Mouse (Mus musculus) megakaryocyte, adult 5-6 weeks (primary cell): Measurements from ENCODE around the gene Lrig1. TPM values are rescaled to one million over a fixed set of nuclear protein-coding genes. Genes with fewer than 3 reads are reported as not detected.

Experiments
- ATAC-seq: 2 replicates; pipeline ENCODE4 v1.8.0; 2016; ENCODE audit warnings: mild to moderate bottlenecking, inconsistent platforms; ENCODE audit not compliant: poor library complexity, severe bottlenecking
- total RNA-seq, 2 experiments: library from RNA; stranded (forward) in 1 of 2; stranded (reverse) in 1 of 2; fragments of 153-499, 151-499 nt in 1 of 2; fragments of 221-1000, 200-1000 nt in 1 of 2; gene quantifications; 2 replicates each; pipeline versions ENCODE4 v1.2.3 to v1.2.4; 2015 to 2017

The Lrig1 gene
- total RNA-seq, 2 experiments from 2014 or later = 0.04 TPM; not detected in 1

GRCm38 (mm10) chr6:94625896-94626295, 74.1 kb downstream of the Lrig1 start:
- ATAC-seq = no peak

DNA sequence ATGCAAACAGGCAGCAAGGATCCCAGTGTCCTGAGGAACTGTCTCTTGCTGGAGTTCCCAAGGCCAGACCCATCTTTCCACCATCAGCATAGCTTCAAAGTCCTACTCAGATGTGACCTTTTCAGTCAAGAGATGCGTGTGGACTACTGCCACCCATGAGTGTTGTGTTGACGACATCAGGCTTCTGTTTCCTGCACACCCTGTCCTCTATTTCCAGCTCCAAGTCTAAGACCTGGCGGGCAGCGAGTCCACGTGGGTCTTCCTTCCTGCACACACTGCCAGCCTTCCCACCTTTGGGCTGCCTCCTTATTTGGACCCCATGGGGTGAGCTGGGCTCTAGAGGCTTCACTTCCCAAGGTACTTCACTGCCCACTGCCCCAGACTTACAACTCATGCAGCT, 75.4 kb downstream of the Lrig1 start:
- ATAC-seq = no peak

DNA sequence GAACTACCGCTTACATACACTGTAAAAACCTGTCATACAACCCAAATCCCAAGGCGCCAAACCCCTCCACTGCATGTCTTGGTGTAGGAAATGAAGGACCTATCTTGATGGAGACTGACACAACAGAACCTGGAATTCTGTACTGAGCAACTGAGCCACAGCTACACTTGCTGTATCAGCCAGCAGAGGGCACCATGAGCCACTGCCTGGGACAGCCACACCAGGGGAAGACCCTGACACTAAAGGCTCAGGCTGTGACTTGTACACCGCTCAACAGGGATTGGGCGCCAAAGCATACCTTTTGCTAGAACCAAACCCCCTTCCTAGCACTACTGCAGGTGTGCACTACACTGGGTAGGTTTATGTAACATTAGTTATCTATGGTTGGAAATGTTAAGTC, 77.0 kb downstream of the Lrig1 start:
- no peak for ATAC-seq

DNA sequence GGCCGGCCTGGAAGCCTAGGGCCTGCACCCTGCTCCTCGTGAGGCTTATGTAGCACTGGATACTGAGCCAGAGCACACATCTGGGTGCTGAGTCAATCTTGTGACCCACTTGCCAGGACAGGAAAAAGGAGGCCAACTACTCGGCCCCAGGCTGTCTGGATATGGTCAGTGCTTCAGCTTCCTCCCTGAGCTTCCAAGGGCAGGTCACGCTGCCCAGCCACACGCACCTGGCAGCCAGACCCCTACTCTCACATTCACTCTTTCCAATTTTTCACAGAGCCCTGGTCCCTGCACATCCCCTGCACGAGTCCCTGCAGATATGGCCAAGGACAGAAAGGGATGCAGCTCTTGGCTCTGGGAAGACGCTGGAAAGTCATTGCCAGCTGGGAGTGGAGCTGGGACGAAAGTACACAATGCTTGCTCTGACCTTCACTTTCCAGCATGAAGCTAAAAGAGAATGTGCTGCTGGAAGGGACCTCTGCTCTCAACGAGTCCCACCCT, 79.1 kb downstream of the Lrig1 start:
- ATAC-seq = no peak

DNA sequence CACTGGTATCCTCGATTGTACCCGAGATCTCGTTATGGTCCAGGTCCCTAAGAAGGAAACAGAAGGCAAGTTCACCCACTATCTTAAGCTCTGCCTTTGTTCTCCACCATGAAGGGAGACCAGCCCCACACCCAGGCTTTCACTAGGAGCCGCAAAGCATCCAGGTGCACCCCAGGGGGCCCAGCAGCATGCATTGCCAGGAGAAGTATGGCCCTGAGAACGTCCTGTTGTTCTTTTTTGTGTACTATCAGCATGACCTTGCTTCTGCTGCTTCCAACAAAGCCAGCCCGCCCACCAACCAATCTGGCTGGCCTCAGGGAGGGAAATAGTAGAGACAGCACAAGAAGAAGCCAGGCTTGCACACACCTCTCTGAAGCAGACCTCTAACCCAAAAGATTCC, 79.7 kb downstream of the Lrig1 start:
- ATAC-seq = no peak

GRCm38 (mm10) chr6:94618671-94619070, 81.3 kb downstream of the Lrig1 start:
- no peak for ATAC-seq

DNA sequence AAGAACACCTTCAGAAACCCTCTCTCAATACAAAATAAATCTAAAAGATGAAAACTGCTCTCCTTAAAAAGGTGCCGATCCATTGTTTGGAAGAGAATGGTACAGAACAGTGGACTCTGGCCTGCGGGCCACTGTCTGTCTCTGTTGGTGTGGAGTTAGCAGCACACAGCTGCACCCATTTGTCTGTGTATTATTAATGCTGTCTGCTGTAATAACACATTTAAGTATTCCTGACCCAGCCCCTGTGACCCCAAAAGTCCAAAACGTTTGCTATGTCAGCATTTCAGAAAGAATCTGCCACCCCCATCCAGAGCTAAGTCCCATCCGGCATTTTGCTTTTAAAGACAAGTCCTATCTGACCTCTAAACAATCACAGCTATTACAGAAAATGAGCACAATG, 84.0 kb downstream of the Lrig1 start:
- no peak for ATAC-seq

DNA sequence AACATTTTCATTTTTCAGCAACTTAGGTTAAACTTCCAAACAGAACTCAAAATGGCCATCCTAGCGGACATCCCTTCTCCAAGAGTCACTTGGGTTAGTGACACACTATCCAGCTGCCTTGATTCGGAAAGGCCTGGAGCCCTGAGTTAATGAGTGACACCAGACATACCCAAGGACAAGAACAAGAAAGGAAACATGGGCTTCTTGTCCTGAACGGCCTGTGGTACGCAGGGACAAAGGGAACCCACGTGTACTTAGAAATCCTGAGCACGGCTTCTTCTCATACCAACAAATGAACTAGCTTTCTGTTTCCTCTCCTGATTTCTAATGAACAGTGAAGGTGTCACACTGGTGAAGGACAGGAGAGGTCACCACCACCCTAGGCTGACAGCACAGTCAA, 85.6 kb downstream of the Lrig1 start:
- no peak for ATAC-seq

DNA sequence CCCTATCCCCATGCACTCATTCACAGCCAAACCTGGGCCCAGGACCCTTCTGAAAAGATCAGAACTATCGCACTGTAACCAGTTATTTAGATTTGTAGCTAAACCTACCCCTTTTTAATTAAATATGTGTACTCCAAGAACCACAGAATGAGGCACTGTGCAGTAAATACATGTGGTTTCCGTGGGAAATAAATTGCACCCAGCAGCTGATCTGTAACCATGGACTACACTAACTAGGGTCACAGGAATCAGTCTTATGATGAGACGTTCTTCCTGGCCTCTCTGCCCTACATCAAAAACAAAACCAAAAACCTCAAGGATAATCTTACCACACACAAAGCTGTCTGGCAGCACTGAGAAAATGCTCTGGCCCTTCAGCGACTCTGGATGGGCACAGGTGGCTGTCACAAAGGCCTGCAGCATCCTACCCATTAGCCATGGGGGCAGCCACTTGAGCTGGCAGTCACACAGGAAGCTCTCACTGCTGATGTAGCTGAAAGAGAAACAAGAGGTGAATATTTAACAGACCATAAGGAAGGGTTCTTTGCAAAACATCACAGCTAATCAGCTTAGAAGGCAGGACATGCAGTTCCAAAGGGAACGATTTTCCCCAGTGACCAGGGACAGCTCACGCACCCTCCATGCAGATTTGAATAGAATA, 86.6 kb downstream of the Lrig1 start:
- ATAC-seq = no peak

GRCm38 (mm10) chr6:94604546-94604945, 95.4 kb downstream of the Lrig1 start:
- peak; percentile 77 for ATAC-seq

DNA sequence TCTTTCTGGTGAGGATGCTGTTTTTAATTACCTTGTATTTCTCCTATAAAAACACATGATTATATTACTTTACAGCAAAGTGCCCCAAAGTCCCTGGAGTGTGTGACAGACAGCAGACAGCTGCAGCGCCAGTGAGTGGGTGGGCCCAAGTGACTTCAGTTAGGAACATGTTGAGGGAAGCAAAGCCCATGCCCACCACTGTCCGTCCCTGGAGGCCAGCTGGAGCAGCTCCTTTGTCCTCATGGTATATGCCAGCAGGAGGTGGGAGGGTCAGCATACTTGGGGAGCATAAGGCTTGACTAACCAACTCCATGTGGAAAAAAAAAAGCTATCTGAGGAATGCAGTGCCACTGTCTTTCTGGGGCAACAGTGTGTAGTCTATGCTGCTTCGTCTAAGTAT, 95.9 kb downstream of the Lrig1 start:
- 0 out of 2 replicates have a peak, but pooled peaks have one; percentile 34 for ATAC-seq

- no peak for ATAC-seq
Observed at GRCm38 (mm10) chr6:94601811-94602210, 98.1 kb downstream of the Lrig1 start.

- ATAC-seq = no peak
Observed at GRCm38 (mm10) chr6:94601101-94601500, 98.9 kb downstream of the Lrig1 start.

DNA sequence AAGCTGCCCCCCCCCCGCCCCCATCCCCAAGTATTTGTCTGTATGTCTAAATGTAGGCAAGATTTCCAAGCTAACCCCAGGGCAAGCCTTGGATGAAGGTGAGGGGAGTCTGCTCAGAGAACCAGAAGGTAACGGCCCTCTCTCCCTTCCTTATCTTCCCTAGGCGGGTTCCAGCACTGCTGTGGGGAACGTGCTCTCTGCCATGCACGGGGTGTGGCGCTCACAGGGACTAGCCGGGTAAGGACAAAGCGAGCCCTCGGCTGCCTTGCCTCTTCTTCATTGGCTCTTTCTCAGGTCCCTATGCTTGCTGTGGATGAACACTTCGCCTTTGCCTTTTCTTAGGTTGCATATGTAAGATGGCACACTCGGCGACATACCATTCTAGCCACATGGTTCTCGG, 100.9 kb downstream of the Lrig1 start:
- ATAC-seq = no peak

- ATAC-seq = no peak
Observed at GRCm38 (mm10) chr6:94598421-94598820, 101.5 kb downstream of the Lrig1 start.

GRCm38 (mm10) chr6:94596761-94597485, 103.0 kb downstream of the Lrig1 start:
- ATAC-seq = no peak

- ATAC-seq = no peak
Observed at GRCm38 (mm10) chr6:94596051-94596760, 103.8 kb downstream of the Lrig1 start.

DNA sequence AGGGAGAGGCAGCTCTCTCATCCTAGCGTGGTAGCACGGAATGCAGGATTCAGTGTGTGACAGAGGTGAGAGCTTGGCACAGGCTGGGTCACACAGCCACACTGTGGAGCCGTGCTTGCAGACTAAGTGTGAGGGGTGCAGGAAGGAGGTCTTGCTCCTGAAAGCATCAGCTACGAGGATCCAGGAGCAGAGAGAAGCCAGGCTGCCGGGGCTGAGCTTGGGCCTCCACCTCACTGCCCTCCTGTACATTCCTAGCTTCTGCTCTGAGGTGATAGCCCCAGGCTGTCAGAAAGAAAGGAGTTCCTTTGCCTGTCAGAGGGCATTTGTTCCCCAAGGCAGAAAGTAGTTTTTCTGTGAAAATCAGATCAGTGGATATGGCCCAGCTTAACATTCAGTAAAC, 104.8 kb downstream of the Lrig1 start:
- ATAC-seq = no peak

DNA sequence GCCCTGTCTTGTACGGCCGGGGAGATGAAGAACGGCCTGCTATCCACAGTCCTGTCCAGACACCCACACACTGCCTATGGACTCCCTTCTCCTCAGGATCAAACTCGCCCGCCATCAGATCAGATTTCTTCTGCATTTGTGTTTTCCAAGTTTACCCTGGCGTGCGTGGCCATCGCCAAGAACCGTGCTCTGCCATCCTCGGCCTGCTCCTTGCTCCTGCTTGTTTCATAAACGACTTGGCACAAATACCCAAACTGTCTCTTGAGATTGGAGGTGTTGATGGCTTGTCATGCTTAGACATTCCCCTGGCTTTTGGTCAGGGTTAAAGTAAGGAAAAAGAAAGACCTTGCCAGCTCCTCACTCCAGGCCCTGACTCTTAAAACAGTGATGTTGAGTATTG, 105.2 kb downstream of the Lrig1 start:
- ATAC-seq = no peak

DNA sequence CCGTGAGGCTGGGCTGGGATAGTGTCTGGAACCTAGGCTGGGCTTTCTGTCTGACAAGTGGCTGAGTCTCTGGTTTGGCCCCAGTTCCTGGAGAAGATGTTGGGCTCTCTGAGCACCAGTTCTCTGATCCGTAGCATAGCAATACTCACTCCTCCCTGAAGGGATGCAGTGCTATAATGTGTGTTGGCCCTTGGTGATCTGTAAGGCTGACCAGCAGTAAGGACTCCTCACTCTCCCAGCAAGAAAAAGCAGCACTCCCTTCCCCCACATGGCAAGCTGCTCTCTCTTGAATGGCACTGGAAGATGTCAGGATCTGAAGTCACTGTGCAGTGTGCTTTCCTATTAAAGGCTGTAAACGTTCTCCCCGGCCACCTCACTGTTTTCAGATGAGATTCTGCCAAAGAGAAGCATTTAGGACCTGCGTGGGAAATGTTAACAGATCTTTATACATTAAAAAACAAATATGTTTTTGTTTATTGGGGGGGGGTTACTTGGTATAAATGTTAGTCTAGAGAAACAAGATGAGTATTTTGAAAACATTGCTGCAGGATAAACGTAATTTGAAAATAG, 105.8 kb downstream of the Lrig1 start:
- ATAC-seq = no peak

GRCm38 (mm10) chr6:94592710-94593109, 107.2 kb downstream of the Lrig1 start:
- ATAC-seq = no peak
